Mouse (Mus musculus): ENCODE measurements at regions not wholly inside any gene's neighbourhood (a gene's known extent, or its start where the extent isn't known, plus 50 kb on each side); places are given as distances from the start of the nearest gene placed in this dataset.

DNA sequence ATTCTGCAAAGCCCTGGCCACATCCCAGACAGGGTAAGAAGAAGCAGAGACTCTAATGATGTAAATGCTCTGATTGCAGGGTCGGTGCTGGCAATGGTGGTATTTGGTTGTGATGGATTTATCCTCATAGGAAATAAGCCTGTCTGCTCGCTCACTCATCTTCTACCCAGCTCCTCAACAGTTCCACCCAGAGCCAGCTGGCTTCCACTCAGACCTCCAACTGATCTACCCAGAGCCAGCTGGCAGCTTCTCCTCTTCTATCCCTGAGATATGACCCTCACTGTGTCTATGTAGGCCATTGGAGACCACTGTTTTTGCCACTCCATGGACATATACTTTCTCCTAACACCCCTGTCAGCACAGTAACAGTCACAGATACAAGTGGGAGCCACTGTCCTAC is 231.4 kb downstream of the Lpin1 start:
- Histone ChIP-seq H3K27ac (no peak overlapping the region), H3K9me3 (ENCODE audit: low read length) (no peaks in the 10 kb centered on the region), H3K9ac (replicated peaks; ENCODE audit: low read length) (no peak overlapping the region), H3K27me3 (ENCODE audit: insufficient read depth, low read length) (no peaks in the 10 kb centered on the region), H3K4me2 (ENCODE audit: low read depth, low read length) (no peak overlapping the region), H3K36me3 (ENCODE audit: insufficient read depth, low read length) (no peaks in the 10 kb centered on the region), H3K4me3 (ENCODE audit: low read length) (no peak overlapping the region), H3K4me1 (ENCODE audit: insufficient read depth, low read length) (no peaks in the 10 kb centered on the region)
- 53% methylated on average over 2 of the region's 2 CpGs for WGBS
- TF ChIP-seq CTCF (IDR thresholded peaks at IDR 0.05; ENCODE audit: low read depth): no peak
- DNase-seq (ENCODE audit: low spot score) (peak; percentile 32), ATAC-seq (no peak)

DNA sequence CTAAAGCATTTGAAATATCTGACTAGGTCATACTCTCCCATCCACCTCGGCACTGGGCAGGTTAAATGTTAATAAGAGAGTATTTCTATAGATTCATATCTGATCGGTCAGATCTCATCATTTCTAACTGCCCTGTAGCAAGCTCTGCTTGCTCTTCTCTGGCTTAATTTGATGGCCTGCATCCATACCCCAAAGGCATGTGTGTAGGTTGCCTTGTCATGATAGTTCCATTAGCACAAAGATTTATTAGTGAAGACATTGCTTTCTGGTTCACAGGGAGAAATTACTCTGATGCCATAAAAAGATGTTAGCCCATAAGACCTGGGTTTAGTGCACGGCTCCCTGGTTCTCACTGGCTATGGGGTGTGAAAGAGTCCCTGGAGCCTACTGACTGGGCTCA is 232.3 kb downstream of the Lpin1 start:
- Histone ChIP-seq H3K36me3 (ENCODE audit: insufficient read depth, low read length) (no peaks in the 10 kb centered on the region), H3K4me2 (ENCODE audit: low read depth, low read length) (no peak overlapping the region), H3K9ac (replicated peaks; ENCODE audit: low read length) (no peak overlapping the region), H3K27me3 (ENCODE audit: insufficient read depth, low read length) (no peaks in the 10 kb centered on the region), H3K4me1 (ENCODE audit: insufficient read depth, low read length) (no peaks in the 10 kb centered on the region), H3K9me3 (ENCODE audit: low read length) (no peaks in the 10 kb centered on the region), H3K27ac (no peak overlapping the region), H3K4me3 (ENCODE audit: low read length) (no peak overlapping the region)
- WGBS: 83% methylated on average over 3 of the region's 3 CpGs
- TF ChIP-seq CTCF (IDR thresholded peaks at IDR 0.05; ENCODE audit: low read depth): no peak
- ATAC-seq (no peak), DNase-seq (ENCODE audit: low spot score) (no peak)

DNA sequence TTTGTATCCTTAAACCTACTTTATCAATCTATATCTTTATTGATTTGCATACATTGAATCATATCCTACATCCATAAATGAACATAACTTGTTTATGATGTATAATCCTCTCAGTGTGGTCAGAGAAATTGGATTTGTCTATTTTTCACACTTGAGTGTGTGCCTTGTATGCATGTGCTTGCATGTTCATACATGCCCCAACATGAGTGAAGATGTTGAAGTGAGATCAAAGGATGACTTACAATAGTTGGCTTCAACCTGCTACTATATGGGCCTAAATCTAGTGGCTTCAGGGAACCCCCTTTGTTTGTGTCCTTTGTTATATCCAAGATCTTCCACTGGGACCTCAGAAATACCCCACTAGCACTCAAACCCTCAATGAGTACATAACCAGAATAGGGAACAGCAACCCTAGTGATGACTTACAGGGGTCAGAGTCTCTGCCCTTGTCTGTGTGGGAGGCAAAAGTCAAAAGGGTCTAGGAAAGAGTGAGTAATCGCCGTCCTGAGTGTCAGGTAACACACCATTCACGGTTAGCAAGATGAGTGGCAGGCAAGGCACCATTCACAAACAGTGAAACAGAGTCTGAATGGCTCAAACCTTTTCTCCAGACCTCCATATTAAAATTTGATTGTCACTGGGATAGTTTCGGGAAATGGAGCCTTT is 236.3 kb downstream of the Lpin1 start:
- Histone ChIP-seq H3K9ac (replicated peaks; ENCODE audit: low read length) (no peak overlapping the region), H3K27me3 (ENCODE audit: insufficient read depth, low read length) (no peaks in the 10 kb centered on the region), H3K4me3 (ENCODE audit: low read length) (no peak overlapping the region), H3K4me2 (ENCODE audit: low read depth, low read length) (no peak overlapping the region), H3K36me3 (ENCODE audit: insufficient read depth, low read length) (no peaks in the 10 kb centered on the region), H3K4me1 (ENCODE audit: insufficient read depth, low read length) (no peaks in the 10 kb centered on the region), H3K9me3 (ENCODE audit: low read length) (no peaks in the 10 kb centered on the region), H3K27ac (no peak overlapping the region)
- no peak for DNase-seq (ENCODE audit: low spot score)
- TF ChIP-seq CTCF (IDR thresholded peaks at IDR 0.05; ENCODE audit: low read depth): no peak
- no peak for ATAC-seq
- 76% methylated on average over 4 of the region's 4 CpGs for WGBS

DNA sequence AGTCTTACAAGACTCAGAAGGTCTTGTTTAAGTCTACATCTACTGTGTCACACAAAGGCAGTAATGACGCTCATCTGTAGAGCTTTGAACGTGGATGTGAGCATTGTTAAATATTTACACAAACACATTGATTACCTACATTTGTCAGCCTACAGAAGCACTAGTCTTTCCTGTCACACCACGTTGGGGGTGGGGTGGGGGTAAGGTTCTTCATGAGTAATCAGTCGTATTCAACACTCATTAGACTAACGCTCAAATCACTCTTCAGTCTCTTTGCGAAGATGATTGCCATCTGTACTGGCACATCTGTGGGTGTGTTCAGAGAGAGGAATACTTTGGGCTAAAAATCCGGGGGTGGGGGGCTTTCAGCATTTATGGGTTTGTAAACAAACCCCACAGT is 240.7 kb downstream of the Lpin1 start:
- ATAC-seq: no peak
- DNase-seq (ENCODE audit: low spot score): no peak

DNA sequence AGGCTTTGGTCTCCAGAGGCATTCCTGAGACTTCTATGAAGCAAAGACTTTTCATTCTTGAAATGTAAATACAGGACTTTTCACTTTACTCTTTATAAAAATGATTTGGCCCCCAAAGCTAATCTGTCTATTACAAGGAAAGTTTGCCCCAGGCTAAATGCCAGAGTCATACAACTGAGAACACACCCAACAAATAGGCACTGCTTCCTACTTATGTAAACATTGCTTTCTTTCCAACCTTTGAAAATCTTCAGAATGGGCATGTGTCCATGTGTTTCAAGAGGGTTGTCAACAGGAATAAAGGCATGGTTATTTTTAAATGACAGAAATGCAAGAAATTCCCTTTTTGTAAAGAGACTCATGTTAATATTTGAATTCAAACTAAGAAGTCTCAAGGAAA is 248.4 kb downstream of the Lpin1 start:
- Histone ChIP-seq H3K4me2 (ENCODE audit: low read depth, low read length) (no peak overlapping the region), H3K27ac (no peak overlapping the region), H3K27me3 (ENCODE audit: insufficient read depth, low read length) (no peaks in the 10 kb centered on the region), H3K9ac (replicated peaks; ENCODE audit: low read length) (no peak overlapping the region), H3K9me3 (ENCODE audit: low read length) (no peaks in the 10 kb centered on the region), H3K4me3 (ENCODE audit: low read length) (no peak overlapping the region), H3K4me1 (ENCODE audit: insufficient read depth, low read length) (no peaks in the 10 kb centered on the region), H3K36me3 (ENCODE audit: insufficient read depth, low read length) (no peaks in the 10 kb centered on the region)
- ATAC-seq (no peak), DNase-seq (ENCODE audit: low spot score) (no peak)
- TF ChIP-seq CTCF (IDR thresholded peaks at IDR 0.05; ENCODE audit: low read depth): no peak

More for the DNA sequence above, 240.7 kb downstream of the Lpin1 start:
- Histone ChIP-seq H3K4me2 (ENCODE audit: low read depth, low read length) (no peak overlapping the region), H3K9ac (replicated peaks; ENCODE audit: low read length) (no peak overlapping the region), H3K4me1 (ENCODE audit: insufficient read depth, low read length) (no peaks in the 10 kb centered on the region), H3K9me3 (ENCODE audit: low read length) (no peaks in the 10 kb centered on the region), H3K27ac (no peak overlapping the region), H3K4me3 (ENCODE audit: low read length) (no peak overlapping the region), H3K27me3 (ENCODE audit: insufficient read depth, low read length) (no peaks in the 10 kb centered on the region), H3K36me3 (ENCODE audit: insufficient read depth, low read length) (no peaks in the 10 kb centered on the region)
- no peak for TF ChIP-seq CTCF (IDR thresholded peaks at IDR 0.05; ENCODE audit: low read depth)
- WGBS: 76% methylated on average over 7 of the region's 7 CpGs

DNA sequence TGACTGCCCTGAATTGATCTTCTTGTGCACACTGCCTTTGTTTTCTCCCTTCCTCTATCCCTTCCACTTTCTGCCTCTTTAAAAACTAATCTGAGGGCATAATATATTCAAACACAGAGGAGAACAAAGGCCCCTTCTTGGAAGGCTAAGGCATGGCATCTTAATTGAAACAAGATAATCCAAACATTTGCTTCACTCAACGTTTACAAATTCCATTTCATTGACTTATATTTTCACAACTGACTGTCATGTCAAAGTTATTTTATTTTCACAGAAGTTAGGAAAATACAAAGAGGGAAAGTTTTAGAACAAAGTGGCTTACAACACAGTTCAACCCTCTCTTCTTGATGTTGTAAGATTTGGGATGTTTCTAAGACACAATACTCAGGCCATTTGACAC is 251.9 kb downstream of the Lpin1 start:
- Histone ChIP-seq H3K27ac (no peak overlapping the region), H3K4me1 (ENCODE audit: insufficient read depth, low read length) (no peaks in the 10 kb centered on the region), H3K4me2 (ENCODE audit: low read depth, low read length) (no peak overlapping the region), H3K4me3 (ENCODE audit: low read length) (no peak overlapping the region), H3K27me3 (ENCODE audit: insufficient read depth, low read length) (no peaks in the 10 kb centered on the region), H3K36me3 (ENCODE audit: insufficient read depth, low read length) (no peaks in the 10 kb centered on the region), H3K9ac (replicated peaks; ENCODE audit: low read length) (no peak overlapping the region), H3K9me3 (ENCODE audit: low read length) (peaks cover 3% of the 10 kb centered on the region; the same call in 1 of the 2 replicates)
- 22% methylated on average over 1 of the region's 1 CpGs for WGBS
- DNase-seq (ENCODE audit: low spot score) (no peak), ATAC-seq (no peak)
- no peak for TF ChIP-seq CTCF (IDR thresholded peaks at IDR 0.05; ENCODE audit: low read depth)

DNA sequence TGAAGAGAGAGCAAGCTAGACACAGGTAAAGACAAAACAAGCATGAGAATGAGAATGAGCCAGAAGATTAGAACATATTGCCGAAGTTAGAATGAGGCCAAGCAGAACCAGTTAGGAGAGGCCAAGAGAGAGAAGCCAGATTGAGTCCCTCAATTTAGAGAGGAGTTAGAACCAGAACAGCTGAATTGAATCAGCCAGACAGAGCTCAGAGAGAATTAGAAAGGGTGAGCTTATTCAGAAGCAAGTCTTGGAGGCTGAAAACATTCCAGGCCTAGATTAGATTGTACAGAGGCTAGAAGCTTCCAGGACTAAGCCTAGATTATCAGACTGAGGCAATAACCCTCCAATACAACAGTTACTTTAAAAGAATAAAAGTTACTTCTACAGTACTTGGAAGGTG is 256.1 kb downstream of the Lpin1 start:
- H3K9me3 ChIP-seq (ENCODE audit: low read length): peaks cover 4% of the 10 kb centered on the region; the same call in 1 of the 2 replicates
- ATAC-seq (no peak), DNase-seq (ENCODE audit: low spot score) (no peak)
- H3K27me3 ChIP-seq (ENCODE audit: insufficient read depth, low read length): no peaks in the 10 kb centered on the region
- H3K4me2 ChIP-seq (ENCODE audit: low read depth, low read length): no peak overlapping the region
- H3K36me3 ChIP-seq (ENCODE audit: insufficient read depth, low read length): no peaks in the 10 kb centered on the region
- WGBS: 95% methylated on average over 1 of the region's 1 CpGs
- H3K27ac ChIP-seq: no peak overlapping the region
- no peak overlapping the region for H3K4me3 ChIP-seq (ENCODE audit: low read length)
- no peak overlapping the region for H3K9ac ChIP-seq (replicated peaks; ENCODE audit: low read length)
- no peak for TF ChIP-seq CTCF (IDR thresholded peaks at IDR 0.05; ENCODE audit: low read depth)
- no peaks in the 10 kb centered on the region for H3K4me1 ChIP-seq (ENCODE audit: insufficient read depth, low read length)
